Mouse (Mus musculus): ENCODE measurements around the gene Spag6l. TPM values are rescaled to one million over a fixed set of nuclear protein-coding genes. Genes with fewer than 3 reads are reported as not detected.
A peak's percentile ranks its signal among the peaks of the same experiment; 100 is the strongest.
"Not testable (repeated sequence)": the region's sequence is repeated elsewhere in the genome, so short reads cannot be mapped to it uniquely, and the experiment has no call there.

The Spag6l gene
- total and polyA plus RNA-seq, 2 experiments from 2014 or later = 18.6 to 19.0 TPM

DNA sequence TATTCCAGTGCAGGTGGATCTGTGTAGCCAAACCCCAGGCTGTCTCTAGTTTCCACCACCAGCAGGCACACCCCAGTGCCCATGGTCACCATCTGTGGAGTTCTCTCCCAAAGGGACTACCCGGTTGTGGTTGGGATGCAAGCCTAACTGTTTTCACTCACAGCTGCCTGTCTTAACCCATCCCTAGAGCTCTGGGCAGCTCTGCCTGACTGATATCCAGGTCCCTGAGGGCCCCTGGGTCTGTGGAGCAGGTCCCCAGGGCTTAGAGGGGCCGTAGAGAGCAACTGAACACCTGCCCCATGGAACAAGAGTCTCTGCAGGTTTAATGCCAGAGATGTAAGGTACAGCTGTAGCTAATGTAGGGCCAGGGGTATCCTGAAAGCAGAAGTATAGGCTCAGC, 34.7 kb upstream of the Spag6l start, which contains the start of gene Igll1:
TSS of gene Igll1 (minus strand) at position 8 of the 400 bp plus-strand sequence.
- WGBS = 72% methylated on average over 2 of the region's 2 CpGs
- Histone ChIP-seq H3K9me3 (ENCODE audit: low read length) (no peaks in the 10 kb centered on the region), H3K4me2 (ENCODE audit: low read depth, low read length) (no peak within 1 kb of the TSS), H3K4me3 (ENCODE audit: low read length) (no peak within 1 kb of the TSS), H3K36me3 (ENCODE audit: insufficient read depth, low read length) (no peaks in the 10 kb centered on the region), H3K4me1 (ENCODE audit: insufficient read depth, low read length) (no peaks in the 10 kb centered on the region), H3K27me3 (ENCODE audit: insufficient read depth, low read length) (no peaks in the 10 kb centered on the region), H3K9ac (replicated peaks; ENCODE audit: low read length) (no peak within 1 kb of the TSS), H3K27ac (no peak within 1 kb of the TSS)
- DNase-seq (ENCODE audit: low spot score) (no peak), ATAC-seq (no peak)
- no peak for TF ChIP-seq CTCF (IDR thresholded peaks at IDR 0.05; ENCODE audit: low read depth)

DNA sequence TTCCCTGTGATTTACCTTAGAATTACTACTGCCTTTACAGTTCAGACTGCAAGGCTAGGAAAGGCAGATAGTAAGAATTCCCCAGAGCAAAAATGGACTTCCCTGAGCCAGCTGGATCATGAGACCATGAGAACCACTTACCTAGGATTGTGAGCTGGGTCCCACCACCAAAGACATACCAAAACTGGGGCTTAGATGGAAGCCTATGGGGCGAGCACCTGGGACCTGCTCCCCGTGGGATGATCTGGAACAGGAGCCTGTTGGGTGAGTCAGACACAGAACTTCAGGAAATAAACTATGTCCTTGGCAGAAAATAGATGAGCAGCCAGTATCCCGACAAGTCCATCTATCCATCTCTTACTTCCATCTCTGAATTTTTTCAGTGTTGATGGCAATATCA, 33.0 kb upstream of the Spag6l start:
- Histone ChIP-seq H3K4me3 (ENCODE audit: low read length) (no peak overlapping the region), H3K36me3 (ENCODE audit: insufficient read depth, low read length) (no peaks in the 10 kb centered on the region), H3K27me3 (ENCODE audit: insufficient read depth, low read length) (no peaks in the 10 kb centered on the region), H3K9me3 (ENCODE audit: low read length) (no peaks in the 10 kb centered on the region), H3K4me1 (ENCODE audit: insufficient read depth, low read length) (no peaks in the 10 kb centered on the region), H3K4me2 (ENCODE audit: low read depth, low read length) (no peak overlapping the region), H3K9ac (replicated peaks; ENCODE audit: low read length) (no peak overlapping the region), H3K27ac (no peak overlapping the region)
- TF ChIP-seq CTCF (IDR thresholded peaks at IDR 0.05; ENCODE audit: low read depth) = no peak
- DNase-seq (ENCODE audit: low spot score) = no peak
- 74% methylated on average over 3 of the region's 3 CpGs for WGBS
- no peak for ATAC-seq

DNA sequence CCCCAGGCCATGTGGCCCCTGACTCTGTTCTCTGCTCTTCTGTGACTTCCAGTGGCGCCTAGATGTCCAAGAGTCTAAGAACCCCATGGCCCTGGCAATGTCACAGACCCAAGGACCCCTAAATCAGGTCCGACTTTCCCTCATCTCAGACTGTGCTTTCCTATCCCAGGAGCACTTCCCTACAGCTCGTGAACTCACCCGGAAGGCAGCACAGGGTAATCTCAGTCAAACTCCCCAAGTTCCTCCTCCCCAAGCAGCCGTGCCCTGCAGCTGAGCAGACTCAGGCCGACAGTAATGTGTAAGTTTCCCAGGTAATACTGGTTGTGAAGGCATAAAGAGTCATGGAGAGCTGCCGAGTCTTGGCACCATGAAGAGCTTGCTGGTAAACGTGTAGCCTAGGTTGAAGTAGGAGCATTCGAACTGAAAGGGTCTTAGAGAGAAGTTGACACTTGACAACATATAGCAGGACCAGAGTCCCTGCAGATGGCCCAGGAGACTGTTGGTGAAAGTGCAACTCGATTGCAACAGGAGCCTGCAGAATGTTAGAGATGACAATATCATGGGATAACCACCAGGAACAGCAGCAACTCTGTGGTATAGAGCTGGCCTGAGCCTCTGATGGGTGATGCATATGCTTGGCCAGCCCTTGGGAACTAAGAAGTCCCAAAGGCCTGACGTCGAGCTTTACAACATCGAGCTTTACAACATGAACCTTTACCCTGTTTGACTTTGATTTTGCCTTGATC, 27.6 kb upstream of the Spag6l start:
- Histone ChIP-seq H3K4me1 (ENCODE audit: insufficient read depth, low read length) (no peaks in the 10 kb centered on the region), H3K4me2 (ENCODE audit: low read depth, low read length) (no peak overlapping the region), H3K27ac (no peak overlapping the region), H3K27me3 (ENCODE audit: insufficient read depth, low read length) (no peaks in the 10 kb centered on the region), H3K36me3 (ENCODE audit: insufficient read depth, low read length) (no peaks in the 10 kb centered on the region), H3K9me3 (ENCODE audit: low read length) (no peaks in the 10 kb centered on the region), H3K9ac (replicated peaks; ENCODE audit: low read length) (no peak overlapping the region), H3K4me3 (ENCODE audit: low read length) (no peak overlapping the region)
- no peak for ATAC-seq
- whole genome bisulfite sequencing = 78% methylated on average over 13 of the region's 13 CpGs
- no peak for TF ChIP-seq CTCF (IDR thresholded peaks at IDR 0.05; ENCODE audit: low read depth)
- DNase-seq (ENCODE audit: low spot score) = no peak

DNA sequence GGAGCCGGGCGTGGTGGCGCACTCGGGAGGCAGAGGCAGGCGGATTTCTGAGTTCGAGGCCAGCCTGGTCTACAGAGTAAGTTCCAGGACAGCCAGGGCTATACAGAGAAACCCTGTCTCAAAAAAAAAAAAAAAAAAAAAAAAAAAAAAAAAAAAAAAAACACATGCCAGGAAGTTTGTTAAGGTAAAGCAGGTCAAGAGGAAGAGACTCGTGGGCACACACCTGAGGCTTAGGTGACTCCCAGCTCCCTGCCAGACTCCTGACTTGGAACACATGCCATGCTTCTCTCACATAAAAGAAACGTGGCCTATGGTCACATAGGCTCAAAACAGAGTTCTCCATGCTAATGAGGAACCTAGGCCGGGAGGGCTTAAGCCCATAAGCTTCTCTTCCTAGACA, 26.8 kb upstream of the Spag6l start:
- not testable (repeated sequence) for ATAC-seq; DNase-seq (ENCODE audit: low spot score); H3K36me3 ChIP-seq (ENCODE audit: insufficient read depth, low read length); H3K9ac ChIP-seq (replicated peaks; ENCODE audit: low read length); H3K4me2 ChIP-seq (ENCODE audit: low read depth, low read length); H3K27ac ChIP-seq; H3K4me3 ChIP-seq (ENCODE audit: low read length); H3K4me1 ChIP-seq (ENCODE audit: insufficient read depth, low read length); H3K9me3 ChIP-seq (ENCODE audit: low read length); H3K27me3 ChIP-seq (ENCODE audit: insufficient read depth, low read length)
- WGBS = 84% methylated on average over 9 of the region's 9 CpGs

DNA sequence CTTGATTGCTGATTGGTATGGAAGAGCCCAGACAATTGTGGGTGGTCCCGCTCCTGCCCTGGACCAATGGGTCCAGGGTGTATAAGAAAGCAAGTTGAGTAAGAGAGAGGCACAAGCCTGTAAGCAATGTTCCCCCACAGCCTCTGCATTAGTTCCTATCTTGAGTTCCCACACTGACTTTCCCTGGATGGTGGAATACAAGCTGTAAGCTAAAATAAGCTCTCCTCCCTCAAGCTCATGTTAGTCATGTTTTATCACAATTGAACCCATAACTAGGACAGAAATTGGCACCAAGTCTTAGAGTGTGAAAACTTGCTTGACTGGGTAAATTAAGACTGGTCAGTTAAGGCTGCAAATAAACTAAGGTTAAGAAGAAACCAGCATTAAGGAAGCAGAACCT, 26.3 kb upstream of the Spag6l start:
- Histone ChIP-seq H3K4me3 (ENCODE audit: low read length) (no peak overlapping the region), H3K27me3 (ENCODE audit: insufficient read depth, low read length) (no peaks in the 10 kb centered on the region), H3K36me3 (ENCODE audit: insufficient read depth, low read length) (no peaks in the 10 kb centered on the region), H3K9me3 (ENCODE audit: low read length) (no peaks in the 10 kb centered on the region), H3K4me2 (ENCODE audit: low read depth, low read length) (no peak overlapping the region), H3K27ac (no peak overlapping the region), H3K9ac (replicated peaks; ENCODE audit: low read length) (no peak overlapping the region), H3K4me1 (ENCODE audit: insufficient read depth, low read length) (no peaks in the 10 kb centered on the region)
- 97% methylated on average over 1 of the region's 1 CpGs for WGBS
- no peak for TF ChIP-seq CTCF (IDR thresholded peaks at IDR 0.05; ENCODE audit: low read depth)
- ATAC-seq (no peak), DNase-seq (ENCODE audit: low spot score) (no peak)

DNA sequence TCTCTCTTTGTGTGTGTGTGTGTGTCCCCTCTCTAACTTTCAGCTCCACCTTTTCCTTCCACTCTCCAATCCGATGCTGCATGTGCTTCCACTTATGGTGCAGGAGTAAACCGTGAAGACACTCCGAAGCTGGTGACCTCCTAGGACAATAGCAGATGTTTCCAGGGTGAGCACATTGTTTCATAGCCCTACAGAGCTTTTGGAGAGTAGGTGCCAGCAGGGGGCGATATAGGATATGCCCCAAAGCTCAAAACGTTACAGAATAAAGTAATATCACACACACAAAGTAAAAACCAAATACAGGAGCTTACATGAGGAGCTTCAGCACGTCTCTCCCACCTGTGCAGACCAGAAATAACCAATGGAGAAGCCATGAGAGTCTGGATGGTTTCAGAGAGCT, 25.6 kb upstream of the Spag6l start:
- WGBS = 29% methylated on average over 6 of the region's 6 CpGs

GRCm38 (mm10) chr16:16852411-16852810, 23.2 kb upstream of the Spag6l start:
- Histone ChIP-seq H3K9ac (replicated peaks; ENCODE audit: low read length) (no peak overlapping the region), H3K27ac (no peak overlapping the region), H3K9me3 (ENCODE audit: low read length) (no peaks in the 10 kb centered on the region), H3K4me1 (ENCODE audit: insufficient read depth, low read length) (no peaks in the 10 kb centered on the region), H3K4me2 (ENCODE audit: low read depth, low read length) (no peak overlapping the region), H3K27me3 (ENCODE audit: insufficient read depth, low read length) (no peaks in the 10 kb centered on the region), H3K4me3 (ENCODE audit: low read length) (no peak overlapping the region), H3K36me3 (ENCODE audit: insufficient read depth, low read length) (no peaks in the 10 kb centered on the region)
- TF ChIP-seq CTCF (IDR thresholded peaks at IDR 0.05; ENCODE audit: low read depth) = no peak
- ATAC-seq (no peak), DNase-seq (ENCODE audit: low spot score) (no peak)
- WGBS = 90% methylated on average over 3 of the region's 3 CpGs

More for the DNA sequence above, 25.6 kb upstream of the Spag6l start:
- H3K4me1 ChIP-seq (ENCODE audit: insufficient read depth, low read length) = no peaks in the 10 kb centered on the region
- no peak overlapping the region for H3K4me3 ChIP-seq (ENCODE audit: low read length)
- no peak overlapping the region for H3K4me2 ChIP-seq (ENCODE audit: low read depth, low read length)
- no peaks in the 10 kb centered on the region for H3K36me3 ChIP-seq (ENCODE audit: insufficient read depth, low read length)
- peak; percentile 47 for TF ChIP-seq CTCF (IDR thresholded peaks at IDR 0.05; ENCODE audit: low read depth)
- H3K9me3 ChIP-seq (ENCODE audit: low read length) = no peaks in the 10 kb centered on the region
- DNase-seq (ENCODE audit: low spot score) = peak; percentile 7
- H3K27me3 ChIP-seq (ENCODE audit: insufficient read depth, low read length) = no peaks in the 10 kb centered on the region
- H3K27ac ChIP-seq = no peak overlapping the region
- no peak for ATAC-seq
- no peak overlapping the region for H3K9ac ChIP-seq (replicated peaks; ENCODE audit: low read length)

All from hindbrain, postnatal 0 days (tissue).